Mouse (Mus musculus) liver, embryonic 15.5 days (tissue): ENCODE measurements around the gene Vav2. TPM values are rescaled to one million over a fixed set of nuclear protein-coding genes. Genes with fewer than 3 reads are reported as not detected.

Experiments
- ATAC-seq: fragments of 200-750 bp; cut with Nextera tagmentation; 2 replicates; pipeline ENCODE4 v1.8.0; 2017; ENCODE audit warnings: moderate number of reproducible peaks, mild to moderate bottlenecking, moderate library complexity; ENCODE audit not compliant: insufficient read depth
- H3K27ac ChIP-seq: fragments of 300-500 bp; sonication (generic); replicated peaks from 2 replicates; pipeline ENCODE4 v1.5.1; 2015; ENCODE audit warnings: mild to moderate bottlenecking, inconsistent platforms
- H3K27me3 ChIP-seq: fragments of 300-500 bp; sonication (generic); 2 replicates; pipeline ENCODE4 v1.6.1; 2015; ENCODE audit warnings: mild to moderate bottlenecking, inconsistent platforms
- H3K36me3 ChIP-seq: fragments of 300-500 bp; sonication (generic); replicated peaks from 2 replicates; pipeline ENCODE4 v1.6.1; 2015; ENCODE audit warnings: moderate library complexity, mild to moderate bottlenecking, inconsistent platforms
- H3K4me1 ChIP-seq: fragments of 300-500 bp; sonication (generic); replicated peaks from 2 replicates; pipeline ENCODE4 v1.6.1; 2015; ENCODE audit warnings: inconsistent platforms
- H3K4me2 ChIP-seq: fragments of 300-500 bp; sonication (generic); 2 replicates; pipeline ENCODE4 v1.6.1; 2015; ENCODE audit warnings: moderate library complexity, mild to moderate bottlenecking, inconsistent platforms
- H3K4me3 ChIP-seq: fragments of 300-500 bp; sonication (generic); replicated peaks from 2 replicates; pipeline ENCODE4 v1.5.1; 2015; ENCODE audit warnings: mild to moderate bottlenecking, inconsistent platforms
- H3K9ac ChIP-seq: fragments of 300-500 bp; sonication (generic); 2 replicates; pipeline ENCODE4 v1.6.1; 2015; ENCODE audit warnings: moderate library complexity, mild to moderate bottlenecking, inconsistent platforms
- H3K9me3 ChIP-seq: fragments of 300-500 bp; sonication (generic); replicated peaks from 2 replicates; pipeline ENCODE4 v1.6.1; 2016; ENCODE audit warnings: inconsistent platforms
- WGBS: fragments of 180-500 bp; shearing (Covaris S2); methylation state at CpG from one replicate; pipeline ENCODE4 v1.1.7; 2015; ENCODE audit warnings: mixed read lengths; ENCODE audit not compliant: insufficient replicate concordance; 5-methylcytosine and 5-hydroxymethylcytosine counted together
- polyA plus RNA-seq: library from polyadenylated mRNA; unstranded; fragments of >200 nt; fragmentation: Nextera tagmentation; extraction: Ambion mirVana; gene quantifications from 2 replicates; pipeline ENCODE4 v1.2.1, GENCODE M21; 2015

Vav2 gene
- polyA plus RNA-seq, 1 experiment from 2014 or later: 4.7 TPM

- Histone ChIP-seq H3K27me3 (no peaks in the 10 kb centered on the region), H3K36me3 (peaks cover 97% of the 10 kb centered on the region), H3K27ac (no peak overlapping the region), H3K4me2 (no peak overlapping the region), H3K4me3 (no peak overlapping the region), H3K9me3 (no peaks in the 10 kb centered on the region), H3K4me1 (peaks cover 15% of the 10 kb centered on the region), H3K9ac (no peak overlapping the region)
- no peak for ATAC-seq
- WGBS: 71% methylated on average over 4 of the region's 4 CpGs
Measured at GRCm38 (mm10) chr2:27461881-27462660, 35.2 kb upstream of the Vav2 start.

- H3K27ac ChIP-seq: no peak overlapping the region
- ATAC-seq: no peak
- peaks cover 7% of the 10 kb centered on the region for H3K4me1 ChIP-seq
- H3K36me3 ChIP-seq: peaks cover 98% of the 10 kb centered on the region
- no peak overlapping the region for H3K4me3 ChIP-seq
- no peak overlapping the region for H3K4me2 ChIP-seq
- H3K9ac ChIP-seq: no peak overlapping the region
- WGBS: 70% methylated on average over 9 of the region's 9 CpGs
- no peaks in the 10 kb centered on the region for H3K9me3 ChIP-seq
- H3K27me3 ChIP-seq: no peaks in the 10 kb centered on the region
Measured at GRCm38 (mm10) chr2:27460651-27461050, 33.8 kb upstream of the Vav2 start.

GRCm38 (mm10) chr2:27460163-27460562 is 33.3 kb upstream of the Vav2 start:
- H3K36me3 ChIP-seq: peaks cover 98% of the 10 kb centered on the region
- no peak overlapping the region for H3K4me2 ChIP-seq
- no peak overlapping the region for H3K27ac ChIP-seq
- H3K27me3 ChIP-seq: no peaks in the 10 kb centered on the region
- H3K9ac ChIP-seq: no peak overlapping the region
- H3K9me3 ChIP-seq: no peaks in the 10 kb centered on the region
- WGBS: 73% methylated on average over 5 of the region's 5 CpGs
- ATAC-seq: no peak
- no peak overlapping the region for H3K4me3 ChIP-seq
- peaks cover 7% of the 10 kb centered on the region; the same call in 1 of the 2 replicates for H3K4me1 ChIP-seq

- H3K36me3 ChIP-seq: peaks cover 100% of the 10 kb centered on the region
Measured at GRCm38 (mm10) chr2:27459735-27460134, 32.9 kb upstream of the Vav2 start.

GRCm38 (mm10) chr2:27450226-27450625 is 23.4 kb upstream of the Vav2 start:
- WGBS: 81% methylated on average over 14 of the region's 14 CpGs
- Histone ChIP-seq H3K36me3 (peaks cover 99% of the 10 kb centered on the region), H3K9ac (no peak overlapping the region), H3K9me3 (no peaks in the 10 kb centered on the region), H3K27ac (no peak overlapping the region), H3K4me2 (no peak overlapping the region), H3K4me3 (no peak overlapping the region), H3K4me1 (no peaks in the 10 kb centered on the region), H3K27me3 (no peaks in the 10 kb centered on the region)
- ATAC-seq: no peak

More at GRCm38 (mm10) chr2:27459735-27460134, 32.9 kb upstream of the Vav2 start:
- H3K9me3 ChIP-seq: no peaks in the 10 kb centered on the region
- peaks cover 7% of the 10 kb centered on the region; the same call in 1 of the 2 replicates for H3K4me1 ChIP-seq
- H3K27ac ChIP-seq: no peak overlapping the region
- H3K27me3 ChIP-seq: no peaks in the 10 kb centered on the region
- H3K4me2 ChIP-seq: no peak overlapping the region
- no peak overlapping the region for H3K4me3 ChIP-seq
- 85% methylated on average over 7 of the region's 7 CpGs for WGBS
- no peak for ATAC-seq
- no peak overlapping the region for H3K9ac ChIP-seq

GRCm38 (mm10) chr2:27447782-27448181 is 20.9 kb upstream of the Vav2 start:
- Histone ChIP-seq H3K27me3 (no peaks in the 10 kb centered on the region), H3K4me2 (no peak overlapping the region), H3K27ac (no peak overlapping the region), H3K9ac (no peak overlapping the region), H3K4me1 (peaks cover 7% of the 10 kb centered on the region), H3K36me3 (peaks cover 79% of the 10 kb centered on the region), H3K4me3 (no peak overlapping the region), H3K9me3 (no peaks in the 10 kb centered on the region)
- ATAC-seq: no peak
- 85% methylated on average over 5 of the region's 5 CpGs for WGBS

- Histone ChIP-seq H3K36me3 (peaks cover 70% of the 10 kb centered on the region), H3K27ac (no peak overlapping the region), H3K9ac (no peak overlapping the region), H3K27me3 (no peaks in the 10 kb centered on the region), H3K9me3 (no peaks in the 10 kb centered on the region), H3K4me3 (no peak overlapping the region), H3K4me2 (no peak overlapping the region), H3K4me1 (peaks cover 17% of the 10 kb centered on the region)
- 87% methylated on average over 8 of the region's 8 CpGs for WGBS
- no peak for ATAC-seq
Measured at GRCm38 (mm10) chr2:27446812-27447211, 20.0 kb upstream of the Vav2 start.

- ATAC-seq: no peak
- H3K4me2 ChIP-seq: no peak overlapping the region
- H3K4me3 ChIP-seq: no peak overlapping the region
- H3K36me3 ChIP-seq: peaks cover 61% of the 10 kb centered on the region
- no peaks in the 10 kb centered on the region for H3K9me3 ChIP-seq
- no peak overlapping the region for H3K9ac ChIP-seq
- no peak overlapping the region for H3K27ac ChIP-seq
- peaks cover 19% of the 10 kb centered on the region for H3K4me1 ChIP-seq
- 77% methylated on average over 3 of the region's 3 CpGs for WGBS
- no peaks in the 10 kb centered on the region for H3K27me3 ChIP-seq
Measured at GRCm38 (mm10) chr2:27445910-27446309, 19.1 kb upstream of the Vav2 start.

- Histone ChIP-seq H3K36me3 (peaks cover 35% of the 10 kb centered on the region), H3K9ac (no peak overlapping the region), H3K4me2 (0 out of 2 replicates have a peak overlapping the region, but pooled peaks have one; percentile 92), H3K27ac (no peak overlapping the region), H3K9me3 (no peaks in the 10 kb centered on the region), H3K27me3 (no peaks in the 10 kb centered on the region), H3K4me1 (peaks cover 23% of the 10 kb centered on the region), H3K4me3 (no peak overlapping the region)
- 77% methylated on average over 5 of the region's 5 CpGs for WGBS
- ATAC-seq: no peak
Measured at GRCm38 (mm10) chr2:27443450-27443708, 16.5 kb upstream of the Vav2 start.

- H3K27ac ChIP-seq: no peak overlapping the region
- no peaks in the 10 kb centered on the region for H3K27me3 ChIP-seq
- WGBS: 35% methylated on average over 20 of the region's 20 CpGs
- peaks cover 28% of the 10 kb centered on the region for H3K4me1 ChIP-seq
- H3K9ac ChIP-seq: peak overlapping the region; percentile 46
- H3K4me2 ChIP-seq: peak overlapping the region; percentile 92
- H3K9me3 ChIP-seq: no peaks in the 10 kb centered on the region
- peaks cover 30% of the 10 kb centered on the region for H3K36me3 ChIP-seq
- peak; percentile 38 for ATAC-seq
- peak overlapping the region; percentile 63 for H3K4me3 ChIP-seq
Measured at GRCm38 (mm10) chr2:27442708-27443449, 16.0 kb upstream of the Vav2 start.
